Mouse (Mus musculus) cerebral cortex, adult 2 months (tissue): ENCODE data around the gene Gm10600.

Source experiments
- WGBS: fragments of 180-500 bp; shearing (Covaris S2); methylation state at CpG from one replicate; pipeline ENCODE4 v1.1.7; 2018; 5-methylcytosine and 5-hydroxymethylcytosine counted together

Gene Gm10600

DNA sequence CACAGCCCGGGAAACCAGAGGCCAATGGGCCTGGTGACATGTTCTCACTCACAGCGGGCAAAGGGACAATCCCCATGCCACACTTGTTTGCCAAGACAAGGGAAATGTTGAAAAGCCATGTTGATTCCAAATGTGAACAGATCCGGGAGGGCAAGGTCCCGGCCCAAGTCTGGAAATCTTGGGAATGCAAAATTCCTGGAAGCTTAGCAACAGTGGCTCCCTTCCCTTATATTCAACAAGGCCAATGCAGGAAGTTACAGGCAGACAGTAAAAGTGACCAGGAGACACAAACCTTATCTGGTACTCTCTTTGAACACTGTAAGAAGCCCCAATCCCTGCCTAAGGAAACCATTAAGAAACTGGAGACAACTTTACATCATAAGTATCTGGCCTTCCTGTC is at the start of gene Gm10600:
Gm10600 (plus strand) TSS at position 301 of the 400 bp plus-strand sequence.
- no CpG with 5 or more reads among the region's 4 CpGs for WGBS

DNA sequence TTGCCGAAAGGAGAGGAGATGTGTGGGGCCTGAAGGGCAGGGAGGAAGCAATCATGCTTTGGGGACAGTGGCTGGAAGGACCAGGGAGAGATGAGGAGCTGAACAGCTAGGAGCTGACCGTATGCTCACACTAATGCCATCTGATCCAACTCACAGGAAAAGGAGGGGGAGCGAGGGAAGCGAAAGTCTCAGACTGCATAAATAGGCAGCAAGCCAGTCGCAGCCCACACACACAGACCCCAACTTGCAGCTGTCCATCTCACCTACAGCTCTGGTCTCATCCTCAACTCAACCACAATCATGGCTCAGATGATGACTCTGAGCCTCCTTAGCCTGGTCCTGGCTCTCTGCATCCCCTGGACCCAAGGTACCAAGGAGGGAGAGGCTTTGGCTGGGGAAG is 15.0 kb downstream of the Gm10600 start, which contains the start of gene Ccl21b:
Ccl21b (plus strand) TSS at position 301 of the 400 bp plus-strand sequence.
- WGBS, result no CpG with 5 or more reads among the region's 5 CpGs
